Mouse (Mus musculus) C2C12 (cell line): Measurements from ENCODE around the gene Uvrag.

ENCODE experiments used
- CTCF ChIP-seq: IDR thresholded peaks from one replicate; pipeline ENCODE4 v1.5.1; 2011; ENCODE audit not compliant: control insufficient read depth, insufficient read depth, insufficient read length
- FOSL1 ChIP-seq: IDR thresholded peaks from one replicate; pipeline ENCODE4 v1.8.0; 2011; ENCODE audit warnings: mild to moderate bottlenecking, low read length; ENCODE audit not compliant: poor library complexity, insufficient read depth, severe bottlenecking
- MAX ChIP-seq: IDR thresholded peaks from one replicate; pipeline ENCODE4 v1.6.1; 2011; ENCODE audit warnings: mild to moderate bottlenecking, control low read depth
- MYOG ChIP-seq: IDR thresholded peaks from one replicate; pipeline ENCODE4 v1.6.1; 2011; ENCODE audit not compliant: control insufficient read depth, insufficient read length; ENCODE audit errors: extremely low read depth
- USF1 ChIP-seq: IDR thresholded peaks from one replicate; pipeline ENCODE4 v1.6.1; 2011; ENCODE audit warnings: low read depth, mild to moderate bottlenecking, control low read depth, moderate library complexity

DNA sequence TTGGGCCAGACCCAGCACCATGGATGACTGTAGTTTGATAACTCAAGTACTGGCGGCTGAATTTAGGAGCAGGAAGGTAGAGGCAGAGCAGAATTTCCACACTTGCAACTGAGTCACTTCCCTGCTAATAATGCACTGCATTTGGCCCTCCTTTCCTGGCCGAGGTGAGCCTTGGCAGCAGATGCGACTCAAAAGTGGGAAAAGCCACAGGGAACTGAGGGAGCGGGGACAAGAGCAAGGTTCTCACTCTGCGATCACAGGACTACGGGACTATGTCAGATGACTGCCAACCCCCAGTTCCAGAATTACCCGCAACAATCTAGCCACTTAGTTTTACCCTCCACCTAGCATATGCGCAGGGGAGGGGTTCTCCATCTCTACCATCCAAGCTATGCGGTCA is 38.3 kb upstream of the Uvrag start:
- no peak for TF ChIP-seq CTCF
- TF ChIP-seq MAX, result no peak
- TF ChIP-seq MYOG, result no peak
- no peak for TF ChIP-seq FOSL1
- TF ChIP-seq USF1, result no peak
